Mouse (Mus musculus) T-helper 17 cell (primary cell): ENCODE measurements around the gene Gstp1.
"Not testable (repeated sequence)": the region's sequence is repeated elsewhere in the genome, so short reads cannot be mapped to it uniquely, and the experiment has no call there.

Experiments
- in situ Hi-C, 2 experiments: fragments of 300-600 bp; cut with MboI, MseI; formaldehyde crosslinking; loops; 1 replicate in 1 of 2; 2 replicates in 1 of 2; pipeline ENCODE4 v1.15.1; 2025; ENCODE audit warnings: high pct_unique_total_duplicates in 2 of 2

The Gstp1 gene

GRCm38 (mm10) chr19:4041500-4041899 is 3.7 kb upstream of the Gstp1 start:
- in situ Hi-C loops: loop anchor here in 1 of 2 experiments (5.0 kb wide), 1 partner anchor 49 kb away; the partner anchor contains the start of gene Tbx10

GRCm38 (mm10) chr19:4040941-4041340 is 3.2 kb upstream of the Gstp1 start:
- in situ Hi-C loops: loop anchor here in 1 of 2 experiments (5.0 kb wide), 1 partner anchor 49 kb away; the partner anchor contains the start of gene Tbx10

GRCm38 (mm10) chr19:4037154-4037787 is 514 bp downstream of the Gstp1 start:
- in situ Hi-C loops: not testable (repeated sequence)

- in situ Hi-C loops: no loop called here
Measured at GRCm38 (mm10) chr19:4036327-4037045, 1.3 kb downstream of the Gstp1 start.

- in situ Hi-C loops: no loop called here
Measured at GRCm38 (mm10) chr19:4033742-4034141, 4.0 kb downstream of the Gstp1 start.

- in situ Hi-C loops: no loop called here
Measured at GRCm38 (mm10) chr19:4033298-4033697, 4.5 kb downstream of the Gstp1 start.

- in situ Hi-C loops: no loop called here
Measured at GRCm38 (mm10) chr19:4032668-4033067, 5.1 kb downstream of the Gstp1 start.

GRCm38 (mm10) chr19:4027576-4027975 is 10.2 kb downstream of the Gstp1 start:
- in situ Hi-C loops: no loop called here

GRCm38 (mm10) chr19:4023185-4023584 is 14.6 kb downstream of the Gstp1 start:
- in situ Hi-C loops: no loop called here

GRCm38 (mm10) chr19:4018743-4019583 is 18.8 kb downstream of the Gstp1 start:
- in situ Hi-C loops: no loop called here

GRCm38 (mm10) chr19:4017921-4018587 is 19.7 kb downstream of the Gstp1 start:
- in situ Hi-C loops: no loop called here

GRCm38 (mm10) chr19:4015635-4016034 is 22.1 kb downstream of the Gstp1 start:
- in situ Hi-C loops: no loop called here

- in situ Hi-C loops: no loop called here
Measured at GRCm38 (mm10) chr19:4014802-4015201, 23.0 kb downstream of the Gstp1 start.

GRCm38 (mm10) chr19:4013066-4013465 is 24.7 kb downstream of the Gstp1 start:
- in situ Hi-C loops: no loop called here

- in situ Hi-C loops: no loop called here
Measured at GRCm38 (mm10) chr19:4012432-4013022, 25.3 kb downstream of the Gstp1 start, which contains the start of gene Ndufv1. Gene Ndufv1, minus strand, starts transcription at chr19:4012806.

GRCm38 (mm10) chr19:4011086-4011485 is 26.7 kb downstream of the Gstp1 start:
- in situ Hi-C loops: no loop called here

GRCm38 (mm10) chr19:4005971-4006370 is 31.8 kb downstream of the Gstp1 start:
- in situ Hi-C loops: no loop called here

GRCm38 (mm10) chr19:4005091-4005490 is 32.7 kb downstream of the Gstp1 start:
- in situ Hi-C loops: no loop called here

GRCm38 (mm10) chr19:4004331-4004730 is 33.5 kb downstream of the Gstp1 start:
- in situ Hi-C loops: no loop called here

- in situ Hi-C loops: no loop called here
Measured at GRCm38 (mm10) chr19:4003641-4004040, 34.1 kb downstream of the Gstp1 start.

GRCm38 (mm10) chr19:4003112-4003511 is 34.7 kb downstream of the Gstp1 start, which contains the start of gene Doc2g:
Gene Doc2g, plus strand, starts transcription at chr19:4003313.
- in situ Hi-C loops: no loop called here
